Mouse (Mus musculus) thymus, postnatal 14 days (tissue): ENCODE data around the gene Tinag.
"Not testable (repeated sequence)": the region's sequence is repeated elsewhere in the genome, so short reads cannot be mapped to it uniquely, and the experiment has no call there.

ENCODE experiments used
- DNase-seq: peaks from one replicate; pipeline ENCODE4 v3.0.0; 2021

Gene Tinag

GRCm38 (mm10) chr9:77045585-77045984 lies at the start of gene Tinag:
Gene Tinag, minus strand, starts transcription at chr9:77045794.
- no peak for DNase-seq

GRCm38 (mm10) chr9:77083221-77083620 lies 37.6 kb upstream of the Tinag start:
- not testable (repeated sequence) for DNase-seq

GRCm38 (mm10) chr9:77071676-77072075 lies 26.1 kb upstream of the Tinag start:
- DNase-seq: no peak

GRCm38 (mm10) chr9:77056611-77057010 lies 11.0 kb upstream of the Tinag start:
- DNase-seq: no peak

GRCm38 (mm10) chr9:77054426-77055193 lies 9.0 kb upstream of the Tinag start:
- no peak for DNase-seq

GRCm38 (mm10) chr9:77051406-77051805 lies 5.8 kb upstream of the Tinag start:
- no peak for DNase-seq

GRCm38 (mm10) chr9:77049669-77050068 lies 4.1 kb upstream of the Tinag start:
- DNase-seq: no peak

GRCm38 (mm10) chr9:77046067-77046715 lies 597 bp upstream of the Tinag start:
- DNase-seq: no peak

- no peak for DNase-seq
These were observed 10.2 kb downstream of the Tinag start for GRCm38 (mm10) chr9:77035361-77035760.

- no peak for DNase-seq
These were observed 13.0 kb downstream of the Tinag start for GRCm38 (mm10) chr9:77032430-77033154.

GRCm38 (mm10) chr9:77025271-77025670 lies 20.3 kb downstream of the Tinag start:
- DNase-seq: no peak

GRCm38 (mm10) chr9:77018935-77019334 lies 26.7 kb downstream of the Tinag start:
- no peak for DNase-seq

GRCm38 (mm10) chr9:76996021-76996420 lies 49.6 kb downstream of the Tinag start:
- no peak for DNase-seq

- DNase-seq: no peak
These were observed 55.6 kb downstream of the Tinag start for GRCm38 (mm10) chr9:76989946-76990345.

GRCm38 (mm10) chr9:76934813-76935212 lies 110.8 kb downstream of the Tinag start:
- DNase-seq: no peak

- DNase-seq: no peak
These were observed 130.4 kb downstream of the Tinag start for GRCm38 (mm10) chr9:76915093-76915661.
